Mouse (Mus musculus) heart, postnatal 0 days (tissue): ENCODE data around the gene Parl.

ENCODE experiments used
- CTCF ChIP-seq: IDR thresholded peaks from 2 replicates; pipeline ENCODE4 v1.5.1; 2016; ENCODE audit warnings: antibody characterized with exemption, control low read depth, low read depth
- EP300 ChIP-seq: IDR thresholded peaks from 2 replicates; pipeline ENCODE4 v1.6.1; 2016; ENCODE audit warnings: antibody characterized with exemption, low read depth

- TF ChIP-seq CTCF: no peak
- TF ChIP-seq EP300: no peak
Observed at GRCm38 (mm10) chr16:20325286-20325685, 23.1 kb upstream of the Parl start, which contains the start of gene Cyp2ab1.
